Mouse (Mus musculus) ovary, postnatal 14 days (tissue): Measurements from ENCODE around the gene Lrrc7.
"Not testable (repeated sequence)": the region's sequence is repeated elsewhere in the genome, so short reads cannot be mapped to it uniquely, and the experiment has no call there.

Experiments used
- DNase-seq: peaks from one replicate; pipeline ENCODE4 v3.0.0; 2022; ENCODE audit warnings: low spot score

Gene Lrrc7

GRCm38 (mm10) chr3:158168454-158168853, 393.6 kb downstream of the Lrrc7 start:
- DNase-seq, result no peak

- DNase-seq, result no peak
Measured at GRCm38 (mm10) chr3:158165004-158165403, 397.0 kb downstream of the Lrrc7 start.

- no peak for DNase-seq
Measured at GRCm38 (mm10) chr3:158164452-158164851, 397.6 kb downstream of the Lrrc7 start.

GRCm38 (mm10) chr3:158163127-158163526, 398.9 kb downstream of the Lrrc7 start:
- DNase-seq, result no peak

- DNase-seq, result no peak
Measured at GRCm38 (mm10) chr3:158161924-158162490, 400.0 kb downstream of the Lrrc7 start.

- DNase-seq, result no peak
Measured at GRCm38 (mm10) chr3:158155515-158156286, 406.3 kb downstream of the Lrrc7 start.

GRCm38 (mm10) chr3:158154134-158154533, 407.9 kb downstream of the Lrrc7 start:
- no peak for DNase-seq

GRCm38 (mm10) chr3:158148998-158149397, 413.0 kb downstream of the Lrrc7 start:
- DNase-seq, result no peak

GRCm38 (mm10) chr3:158140629-158141028, 421.4 kb downstream of the Lrrc7 start:
- DNase-seq, result no peak

GRCm38 (mm10) chr3:158137796-158138195, 424.2 kb downstream of the Lrrc7 start:
- no peak for DNase-seq

GRCm38 (mm10) chr3:158131672-158132071, 430.3 kb downstream of the Lrrc7 start:
- no peak for DNase-seq

GRCm38 (mm10) chr3:158131233-158131632, 430.8 kb downstream of the Lrrc7 start:
- DNase-seq, result no peak

- no peak for DNase-seq
Measured at GRCm38 (mm10) chr3:158122899-158123298, 439.1 kb downstream of the Lrrc7 start.

GRCm38 (mm10) chr3:158105260-158105659, 456.8 kb downstream of the Lrrc7 start:
- no peak for DNase-seq

GRCm38 (mm10) chr3:158103467-158103866, 458.6 kb downstream of the Lrrc7 start:
- DNase-seq, result no peak

GRCm38 (mm10) chr3:158102530-158102929, 459.5 kb downstream of the Lrrc7 start:
- not testable (repeated sequence) for DNase-seq

- DNase-seq, result not testable (repeated sequence)
Measured at GRCm38 (mm10) chr3:158102043-158102442, 460.0 kb downstream of the Lrrc7 start.

- DNase-seq, result no peak
Measured at GRCm38 (mm10) chr3:158093919-158094318, 468.1 kb downstream of the Lrrc7 start.

- no peak for DNase-seq
Measured at GRCm38 (mm10) chr3:158091601-158092000, 470.4 kb downstream of the Lrrc7 start.

GRCm38 (mm10) chr3:158077828-158078227, 484.2 kb downstream of the Lrrc7 start:
- DNase-seq, result no peak

GRCm38 (mm10) chr3:158077380-158077772, 484.6 kb downstream of the Lrrc7 start:
- no peak for DNase-seq

GRCm38 (mm10) chr3:158076685-158077379, 485.2 kb downstream of the Lrrc7 start:
- no peak for DNase-seq

GRCm38 (mm10) chr3:158075004-158075403, 487.0 kb downstream of the Lrrc7 start:
- no peak for DNase-seq
